Mouse (Mus musculus) thymus, adult 18-20 months (tissue): ENCODE results near the gene Ntrk2.
"Not testable (repeated sequence)": the region's sequence is repeated elsewhere in the genome, so short reads cannot be mapped to it uniquely, and the experiment has no call there.

Experiments used
- DNase-seq, 2 experiments: peaks; one replicate each; pipeline ENCODE4 v3.0.0; 2022; ENCODE audit warnings: mixed read lengths in 2 of 2

Gene Ntrk2

GRCm38 (mm10) chr13:59054331-59054730 lies 248.0 kb downstream of the Ntrk2 start:
- DNase-seq = not testable (repeated sequence)

GRCm38 (mm10) chr13:59056859-59057258 lies 250.5 kb downstream of the Ntrk2 start:
- no peak for DNase-seq

DNA sequence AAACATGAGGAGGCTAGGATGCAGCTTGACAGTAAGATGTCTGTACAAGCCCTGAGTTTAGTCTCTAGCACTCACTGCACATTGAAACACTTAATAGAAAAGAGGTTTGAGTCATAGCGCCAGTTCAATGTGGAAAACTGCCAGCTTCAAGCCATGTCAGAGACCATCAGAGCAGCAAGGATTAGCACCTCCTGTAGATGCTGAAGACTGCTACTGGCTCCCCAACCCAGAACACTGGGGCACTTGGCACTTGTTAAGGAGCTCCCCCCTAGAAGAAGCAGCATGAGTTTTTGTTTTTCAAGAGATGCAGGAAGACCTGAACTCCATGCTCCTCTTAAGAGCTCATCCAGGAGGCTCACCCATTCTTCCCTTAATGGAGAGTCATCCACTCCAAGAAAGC lies 251.5 kb downstream of the Ntrk2 start:
- no peak for DNase-seq

DNA sequence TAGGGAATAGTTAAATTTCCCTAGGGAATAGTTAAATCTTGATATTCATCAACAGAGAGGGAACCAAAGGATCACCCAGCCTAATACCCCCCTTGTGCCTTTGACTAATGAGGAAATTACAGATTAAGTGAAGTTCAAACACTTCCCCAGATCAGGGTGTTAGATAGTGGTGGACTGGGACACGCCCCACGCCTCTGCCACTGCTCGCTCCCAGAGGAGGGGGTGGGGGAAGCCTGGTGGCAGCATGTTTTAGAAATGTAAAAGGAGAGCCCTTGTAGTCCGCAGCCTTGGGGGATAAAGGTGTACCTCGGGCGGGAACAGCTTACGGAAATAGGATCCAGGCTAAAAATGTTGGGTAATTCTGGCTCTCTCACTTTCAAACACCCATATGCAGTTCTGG lies 252.7 kb downstream of the Ntrk2 start:
- no peak for DNase-seq

GRCm38 (mm10) chr13:59065677-59066076 lies 259.3 kb downstream of the Ntrk2 start:
- DNase-seq = no peak

- peak; percentile 11 to 20 for DNase-seq
These were observed 267.4 kb downstream of the Ntrk2 start for GRCm38 (mm10) chr13:59073635-59074256.

GRCm38 (mm10) chr13:59076489-59076888 lies 270.1 kb downstream of the Ntrk2 start:
- DNase-seq = no peak

- no peak for DNase-seq
These were observed 273.5 kb downstream of the Ntrk2 start for GRCm38 (mm10) chr13:59079761-59080461.

GRCm38 (mm10) chr13:59080468-59080867 lies 274.1 kb downstream of the Ntrk2 start:
- no peak for DNase-seq

- DNase-seq = no peak
These were observed 282.6 kb downstream of the Ntrk2 start for GRCm38 (mm10) chr13:59089016-59089415.

DNA sequence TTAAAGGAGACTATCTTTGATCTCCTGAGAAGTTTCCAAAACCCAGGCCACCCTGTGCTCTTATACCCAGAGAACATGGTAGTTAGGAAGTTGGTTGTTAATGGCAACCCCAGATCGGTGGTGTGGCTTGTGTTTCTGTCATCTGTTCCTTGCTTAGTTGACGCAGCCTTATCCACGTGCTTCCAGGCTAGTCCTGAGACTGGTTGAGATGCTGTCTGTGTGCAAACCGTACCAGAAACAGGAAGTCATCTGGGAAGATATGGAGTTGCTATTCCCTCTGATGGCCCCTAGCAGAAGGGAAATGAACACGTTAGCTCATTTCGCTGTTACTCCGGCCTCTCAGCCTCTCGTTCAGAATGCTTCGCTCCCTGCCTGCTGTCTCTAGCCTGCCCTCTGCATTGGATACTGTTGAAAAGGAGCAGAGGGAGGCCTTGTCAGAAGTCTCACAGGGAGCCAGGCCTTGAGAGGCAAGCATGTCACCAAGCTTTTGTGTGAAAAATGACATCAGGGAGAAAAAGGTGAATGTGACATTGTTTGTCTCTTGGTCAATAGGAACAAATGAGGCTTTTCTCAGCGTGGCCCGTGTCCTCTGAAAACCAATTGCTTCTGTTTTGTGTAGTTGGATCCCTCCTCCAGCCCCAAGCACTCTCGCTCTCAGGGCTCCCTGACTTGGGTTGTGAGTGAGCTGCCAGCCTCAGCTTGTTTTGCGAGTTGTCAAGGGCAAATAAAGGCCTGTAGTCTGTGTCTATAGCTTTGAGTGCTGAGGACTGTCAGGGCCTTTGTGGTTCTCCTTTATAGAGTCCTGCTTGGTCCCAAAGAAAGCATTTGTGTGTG lies 285.0 kb downstream of the Ntrk2 start:
- no peak for DNase-seq

- DNase-seq = no peak
These were observed 285.9 kb downstream of the Ntrk2 start for GRCm38 (mm10) chr13:59092045-59092857.

GRCm38 (mm10) chr13:59092858-59093154 lies 286.4 kb downstream of the Ntrk2 start:
- DNase-seq = no peak

- DNase-seq = no peak
These were observed 288.4 kb downstream of the Ntrk2 start for GRCm38 (mm10) chr13:59094722-59095121.

GRCm38 (mm10) chr13:59095811-59096391 lies 289.5 kb downstream of the Ntrk2 start:
- DNase-seq = no peak

DNA sequence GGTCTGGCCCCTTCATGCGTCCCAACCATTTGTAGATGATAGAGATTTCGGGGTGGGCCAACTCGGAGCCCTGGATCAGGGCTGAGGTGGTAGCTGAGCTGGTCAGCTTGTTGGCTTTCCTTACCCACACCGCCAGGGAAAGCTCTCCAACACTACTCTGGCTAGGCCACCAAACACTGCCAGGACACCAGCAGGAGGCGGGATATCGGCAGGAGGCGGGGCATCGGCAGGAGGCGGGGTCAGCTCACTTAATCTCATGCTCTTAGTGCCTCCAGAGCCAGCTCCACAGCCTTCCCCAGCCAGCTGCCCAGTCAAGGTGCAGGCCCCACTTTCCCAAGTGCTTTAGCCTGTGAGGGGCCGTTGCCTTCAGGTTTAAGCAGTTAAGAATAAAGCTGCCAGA lies 293.7 kb downstream of the Ntrk2 start:
- DNase-seq = no peak

DNA sequence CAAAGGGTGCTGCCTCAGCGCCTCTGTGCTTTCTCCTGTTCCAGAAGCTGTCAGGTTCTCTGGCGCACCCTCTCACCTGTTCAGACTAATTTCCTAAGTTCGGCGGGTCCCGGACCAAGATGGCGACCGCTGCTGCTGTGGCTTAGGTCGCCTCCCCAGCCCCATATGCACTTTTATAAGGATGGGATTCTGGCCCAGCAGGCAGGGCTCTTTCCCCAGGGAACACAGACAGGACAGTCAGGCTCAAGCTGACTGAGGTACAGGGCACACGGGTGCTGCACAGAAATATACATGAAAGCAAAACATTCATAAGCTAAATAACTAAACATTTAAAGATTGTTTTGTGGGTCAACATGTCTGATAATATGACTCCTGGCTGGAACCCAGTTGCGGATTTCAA lies 301.4 kb downstream of the Ntrk2 start:
- not testable (repeated sequence) for DNase-seq

GRCm38 (mm10) chr13:59110107-59110506 lies 303.7 kb downstream of the Ntrk2 start:
- DNase-seq = no peak

- DNase-seq = no peak
These were observed 308.3 kb downstream of the Ntrk2 start for GRCm38 (mm10) chr13:59114684-59115083.

- no peak for DNase-seq
These were observed 309.2 kb downstream of the Ntrk2 start for GRCm38 (mm10) chr13:59115551-59115950.

DNA sequence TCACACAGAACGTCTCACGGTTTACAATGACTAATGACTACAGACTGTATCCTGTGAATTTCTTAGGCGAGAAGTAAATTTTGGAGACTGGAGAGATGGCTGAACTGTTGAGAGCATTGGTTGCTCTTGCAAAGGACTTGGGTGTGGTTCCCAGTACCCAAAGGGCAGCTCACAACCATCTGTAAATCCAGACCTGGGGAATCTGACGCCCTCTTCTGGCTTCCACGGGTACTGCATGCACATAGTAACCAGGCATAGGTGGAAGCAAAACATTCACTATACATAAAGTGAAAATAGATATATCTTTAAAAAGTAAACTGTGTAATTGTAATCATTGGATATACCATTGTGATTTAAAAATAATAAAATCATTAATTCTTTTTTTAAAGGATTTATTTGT lies 310.9 kb downstream of the Ntrk2 start:
- DNase-seq = no peak

GRCm38 (mm10) chr13:59119596-59120394 lies 313.4 kb downstream of the Ntrk2 start:
- DNase-seq = no peak
